Mouse (Mus musculus) lung, embryonic 16.5 days (tissue): ENCODE results near the gene Slc38a9. TPM values are rescaled to one million over a fixed set of nuclear protein-coding genes. Genes with fewer than 3 reads are reported as not detected.

Experiments
- ATAC-seq: fragments of 200-750 bp; cut with Nextera tagmentation; 2 replicates; pipeline ENCODE4 v1.8.0; 2017; ENCODE audit warnings: low read depth, mild to moderate bottlenecking, moderate library complexity
- H3K27ac ChIP-seq: fragments of 300-500 bp; sonication (generic); 2 replicates; pipeline ENCODE4 v1.5.1; 2014; ENCODE audit warnings: mild to moderate bottlenecking, control low read depth, low read length
- H3K27me3 ChIP-seq: fragments of 300-500 bp; sonication (generic); 2 replicates; pipeline ENCODE4 v1.6.1; 2014; ENCODE audit warnings: low read depth, low read length, mixed read lengths; ENCODE audit not compliant: control insufficient read depth, insufficient read depth
- H3K36me3 ChIP-seq: fragments of 300-500 bp; sonication (generic); 2 replicates; pipeline ENCODE4 v1.6.1; 2014; ENCODE audit warnings: low read length; ENCODE audit not compliant: control insufficient read depth, insufficient read depth
- H3K4me1 ChIP-seq: fragments of 300-500 bp; sonication (generic); replicated peaks from 2 replicates; pipeline ENCODE4 v1.6.1; 2014; ENCODE audit warnings: low read length, mixed read lengths; ENCODE audit not compliant: control insufficient read depth, insufficient read depth
- H3K4me2 ChIP-seq: fragments of 300-500 bp; sonication (generic); 2 replicates; pipeline ENCODE4 v1.6.1; 2014; ENCODE audit warnings: low read depth, low read length, control low read depth
- H3K4me3 ChIP-seq: fragments of 300-500 bp; sonication (generic); 2 replicates; pipeline ENCODE4 v1.5.1; 2014; ENCODE audit warnings: mild to moderate bottlenecking, low read length, control low read depth
- H3K9ac ChIP-seq: fragments of 300-500 bp; sonication (generic); 2 replicates; pipeline ENCODE4 v1.6.1; 2014; ENCODE audit warnings: low read length, control low read depth
- H3K9me3 ChIP-seq: fragments of 300-500 bp; sonication (generic); 2 replicates; pipeline ENCODE4 v1.6.1; 2016; ENCODE audit warnings: low read length; ENCODE audit not compliant: control insufficient read depth
- WGBS: fragments of 180-500 bp; shearing (Covaris S2); extraction: QIAGEN DNeasy Blood & Tissue Kit; methylation state at CpG from one replicate; pipeline ENCODE4 v1.1.7; 2014; 5-methylcytosine and 5-hydroxymethylcytosine counted together
- polyA plus RNA-seq: library from polyadenylated mRNA; unstranded; fragments of >200 nt; fragmentation: Nextera tagmentation; extraction: Ambion mirVana; gene quantifications from 2 replicates; pipeline ENCODE4 v1.2.1, GENCODE M21; 2015

Gene Slc38a9
- polyA plus RNA-seq, result 15.7 and 16.4 TPM in 2 replicates

DNA sequence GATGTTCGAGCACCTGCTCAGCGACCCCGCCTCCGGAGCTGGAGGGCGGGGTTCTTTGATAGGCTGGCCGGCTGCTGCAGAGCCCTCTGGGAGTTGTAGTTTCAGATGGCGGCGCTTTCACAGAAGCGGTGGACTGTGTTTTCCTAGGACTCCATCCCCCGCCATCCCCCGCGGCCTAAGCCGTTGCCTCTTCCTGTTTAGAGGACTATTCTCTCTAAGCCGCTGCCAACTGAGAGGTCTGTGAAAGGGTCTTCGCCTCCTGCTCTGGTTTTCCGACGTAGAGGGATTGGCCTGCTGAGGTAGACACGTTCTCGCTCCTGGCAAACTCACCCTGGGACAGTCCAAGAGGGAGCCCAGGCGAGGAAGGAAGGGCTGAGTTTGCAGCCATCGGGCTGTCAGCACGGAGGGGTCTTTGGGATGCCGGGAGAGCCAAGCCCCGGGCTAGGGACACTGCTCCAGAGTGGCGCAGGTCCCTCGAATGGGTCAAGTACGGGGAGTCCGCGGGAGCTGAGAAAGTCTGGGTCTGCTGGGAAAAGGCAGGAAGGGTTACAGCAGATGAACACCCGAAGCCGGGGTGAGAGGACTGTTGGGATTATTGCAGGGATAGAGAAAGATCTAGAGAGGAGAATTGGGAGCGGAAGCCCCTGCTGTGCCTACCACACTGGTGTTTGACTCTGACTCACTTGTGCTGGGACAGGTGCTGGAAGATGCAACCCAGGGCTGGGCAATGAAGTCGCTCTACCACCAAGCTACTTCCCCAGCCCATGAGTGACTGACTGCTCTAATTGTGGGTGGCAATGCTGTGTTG is at the start of gene Slc38a9:
Slc38a9 (plus strand) TSS at position 178 of the 808 bp plus-strand sequence.
- ATAC-seq, result peak; percentile 100
- Histone ChIP-seq H3K4me3 (peak within 1 kb of the TSS; percentile 89), H3K27me3 (no peaks in the 10 kb centered on the region), H3K4me2 (peak within 1 kb of the TSS; percentile 86), H3K9ac (peak within 1 kb of the TSS; percentile 84), H3K36me3 (no peaks in the 10 kb centered on the region), H3K27ac (0 out of 2 replicates have a peak within 1 kb of the TSS, but pooled peaks have one; percentile 51), H3K4me1 (peaks cover 7% of the 10 kb centered on the region), H3K9me3 (no peaks in the 10 kb centered on the region)
- under 1% methylated on average over 33 of the region's 33 CpGs for WGBS

- Histone ChIP-seq H3K9ac (no peak overlapping the region), H3K4me2 (no peak overlapping the region), H3K27me3 (no peaks in the 10 kb centered on the region), H3K9me3 (no peaks in the 10 kb centered on the region), H3K27ac (no peak overlapping the region), H3K4me1 (no peaks in the 10 kb centered on the region), H3K4me3 (no peak overlapping the region), H3K36me3 (no peaks in the 10 kb centered on the region)
- ATAC-seq, result no peak
- 42% methylated on average over 3 of the region's 3 CpGs for WGBS
Observed at GRCm38 (mm10) chr13:112621592-112621991, 39.0 kb upstream of the Slc38a9 start.

- H3K4me1 ChIP-seq, result no peaks in the 10 kb centered on the region
- H3K9ac ChIP-seq, result no peak overlapping the region
- no peak for ATAC-seq
- no peak overlapping the region for H3K4me3 ChIP-seq
- no peak overlapping the region for H3K4me2 ChIP-seq
- H3K36me3 ChIP-seq, result no peaks in the 10 kb centered on the region
- H3K9me3 ChIP-seq, result no peaks in the 10 kb centered on the region
- no peak overlapping the region for H3K27ac ChIP-seq
- 55% methylated on average over 7 of the region's 7 CpGs for WGBS
- no peaks in the 10 kb centered on the region for H3K27me3 ChIP-seq
Observed at GRCm38 (mm10) chr13:112623656-112624055, 36.9 kb upstream of the Slc38a9 start.

DNA sequence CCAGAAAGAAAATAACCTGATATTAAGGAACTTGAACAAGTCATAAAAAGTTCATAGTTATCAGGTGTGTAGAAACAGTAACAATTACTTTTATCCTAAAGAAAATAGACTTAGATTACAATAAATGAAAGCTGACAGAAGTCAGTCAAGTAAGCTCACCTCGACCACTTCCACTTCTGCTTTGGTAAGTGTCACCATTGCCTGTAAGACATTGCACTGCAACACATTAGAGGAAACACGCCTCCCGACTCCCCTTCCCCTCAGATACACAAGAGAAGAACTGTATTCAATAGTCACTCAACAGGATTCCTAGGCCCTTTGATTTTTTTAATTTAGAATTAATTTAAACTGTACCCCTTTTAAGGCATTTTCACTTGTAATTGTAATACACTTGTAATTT is 35.9 kb upstream of the Slc38a9 start:
- H3K4me3 ChIP-seq, result no peak overlapping the region
- H3K27ac ChIP-seq, result no peak overlapping the region
- 61% methylated on average over 3 of the region's 3 CpGs for WGBS
- no peak overlapping the region for H3K4me2 ChIP-seq
- no peaks in the 10 kb centered on the region for H3K9me3 ChIP-seq
- H3K36me3 ChIP-seq, result no peaks in the 10 kb centered on the region
- ATAC-seq, result no peak
- no peaks in the 10 kb centered on the region for H3K27me3 ChIP-seq
- H3K4me1 ChIP-seq, result no peaks in the 10 kb centered on the region
- H3K9ac ChIP-seq, result no peak overlapping the region

- Histone ChIP-seq H3K27me3 (no peaks in the 10 kb centered on the region), H3K27ac (no peak overlapping the region), H3K4me2 (no peak overlapping the region), H3K36me3 (no peaks in the 10 kb centered on the region), H3K9ac (no peak overlapping the region), H3K4me3 (no peak overlapping the region), H3K9me3 (no peaks in the 10 kb centered on the region), H3K4me1 (no peaks in the 10 kb centered on the region)
- no peak for ATAC-seq
Observed at GRCm38 (mm10) chr13:112625566-112625965, 35.0 kb upstream of the Slc38a9 start.

GRCm38 (mm10) chr13:112635174-112635837 is 25.2 kb upstream of the Slc38a9 start:
- Histone ChIP-seq H3K4me3 (no peak overlapping the region), H3K9me3 (no peaks in the 10 kb centered on the region), H3K36me3 (no peaks in the 10 kb centered on the region), H3K4me2 (no peak overlapping the region), H3K9ac (no peak overlapping the region), H3K4me1 (no peaks in the 10 kb centered on the region), H3K27me3 (no peaks in the 10 kb centered on the region), H3K27ac (no peak overlapping the region)
- WGBS, result 51% methylated on average over 7 of the region's 7 CpGs
- no peak for ATAC-seq

DNA sequence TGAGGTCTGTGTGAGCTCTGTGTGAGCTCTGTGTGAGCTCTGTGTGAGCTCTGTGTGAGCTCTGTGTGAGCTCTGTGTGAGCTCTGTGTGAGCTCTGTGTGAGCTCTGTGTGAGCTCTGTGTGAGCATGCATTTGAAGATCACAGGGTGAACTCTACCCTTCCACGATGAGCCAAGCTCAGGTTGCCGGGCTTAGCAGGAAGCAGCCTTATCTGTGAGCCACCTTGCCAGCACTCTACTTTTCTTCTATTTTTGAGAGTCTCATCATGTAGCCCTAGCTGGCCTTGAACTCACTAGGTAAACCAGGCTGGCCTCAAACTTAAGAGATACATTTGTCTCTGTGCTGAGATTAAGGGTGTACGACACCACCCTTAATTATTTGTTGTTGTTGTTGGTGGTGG is 24.1 kb upstream of the Slc38a9 start:
- no peaks in the 10 kb centered on the region for H3K36me3 ChIP-seq
- H3K4me3 ChIP-seq, result no peak overlapping the region
- H3K4me1 ChIP-seq, result no peaks in the 10 kb centered on the region
- H3K9ac ChIP-seq, result no peak overlapping the region
- H3K9me3 ChIP-seq, result no peaks in the 10 kb centered on the region
- no peak for ATAC-seq
- H3K27me3 ChIP-seq, result no peaks in the 10 kb centered on the region
- no peak overlapping the region for H3K4me2 ChIP-seq
- 35% methylated on average over 3 of the region's 3 CpGs for WGBS
- no peak overlapping the region for H3K27ac ChIP-seq

DNA sequence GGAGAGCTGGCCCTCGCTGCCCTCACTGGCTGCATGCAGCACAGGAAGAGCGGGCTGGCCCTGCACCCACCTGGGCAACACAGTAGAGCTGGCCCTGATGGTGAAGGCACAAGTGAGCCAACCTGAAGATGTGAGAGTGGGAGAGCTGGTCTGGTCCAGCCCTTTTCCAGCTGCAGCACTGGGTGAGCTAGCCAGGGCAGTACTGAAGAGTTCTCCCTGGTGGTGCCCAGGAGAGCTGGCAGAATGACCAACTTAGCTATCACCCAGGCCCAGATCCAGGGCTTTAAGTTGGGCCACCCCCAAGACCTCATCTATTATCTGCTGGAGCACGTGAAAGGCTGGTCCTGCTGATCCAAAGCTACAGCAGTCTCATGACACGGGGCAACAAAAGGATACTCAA is 21.4 kb upstream of the Slc38a9 start:
- ATAC-seq, result no peak
- H3K36me3 ChIP-seq, result no peaks in the 10 kb centered on the region
- H3K9me3 ChIP-seq, result no peaks in the 10 kb centered on the region
- WGBS, result 57% methylated on average over 4 of the region's 4 CpGs
- no peaks in the 10 kb centered on the region for H3K4me1 ChIP-seq
- no peak overlapping the region for H3K4me2 ChIP-seq
- H3K27me3 ChIP-seq, result no peaks in the 10 kb centered on the region
- no peak overlapping the region for H3K4me3 ChIP-seq
- no peak overlapping the region for H3K9ac ChIP-seq
- H3K27ac ChIP-seq, result no peak overlapping the region

DNA sequence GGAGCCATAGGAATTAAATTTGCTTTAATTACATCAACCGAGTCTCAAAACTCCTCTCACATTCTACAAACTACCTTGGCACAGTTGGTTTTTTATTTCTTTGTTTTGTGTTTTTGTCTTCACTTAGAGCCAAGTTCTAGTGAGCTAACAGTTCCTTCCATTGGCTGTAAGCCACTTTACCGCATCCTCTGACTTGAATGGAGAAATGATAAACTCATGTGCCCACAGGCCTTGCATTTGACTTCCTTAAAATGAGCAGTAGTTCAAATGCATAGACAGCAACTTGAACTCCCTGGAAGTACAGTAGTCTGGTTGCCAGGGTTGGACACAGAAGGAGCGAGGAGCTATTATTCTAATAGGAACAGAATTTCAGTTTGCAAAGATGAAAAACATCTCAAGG is 17.7 kb upstream of the Slc38a9 start:
- no peak overlapping the region for H3K4me3 ChIP-seq
- H3K4me1 ChIP-seq, result no peaks in the 10 kb centered on the region
- no peak overlapping the region for H3K4me2 ChIP-seq
- ATAC-seq, result no peak
- H3K36me3 ChIP-seq, result no peaks in the 10 kb centered on the region
- no peaks in the 10 kb centered on the region for H3K9me3 ChIP-seq
- H3K9ac ChIP-seq, result no peak overlapping the region
- WGBS, result 91% methylated on average over 3 of the region's 3 CpGs
- H3K27ac ChIP-seq, result no peak overlapping the region
- no peaks in the 10 kb centered on the region for H3K27me3 ChIP-seq
